Mouse (Mus musculus) heart, embryonic 15.5 days (tissue): ENCODE measurements around the gene Wasf3. TPM values are rescaled to one million over a fixed set of nuclear protein-coding genes. Genes with fewer than 3 reads are reported as not detected.
"Not testable (repeated sequence)": the region's sequence is repeated elsewhere in the genome, so short reads cannot be mapped to it uniquely, and the experiment has no call there.

Source experiments
- ATAC-seq: fragments of 200-750 bp; cut with Nextera tagmentation; replicated peaks from 2 replicates; pipeline ENCODE4 v1.8.0; 2017; ENCODE audit warnings: low read depth, moderate TSS enrichment; ENCODE audit not compliant: insufficient number of reproducible peaks, insufficient read depth, low FRiP score
- H3K27ac ChIP-seq: fragments of 300-500 bp; sonication (generic); 2 replicates; pipeline ENCODE4 v1.5.1; 2015; ENCODE audit warnings: mild to moderate bottlenecking, inconsistent platforms
- H3K27me3 ChIP-seq: fragments of 300-500 bp; sonication (generic); 2 replicates; pipeline ENCODE4 v1.6.1; 2015; ENCODE audit warnings: inconsistent platforms
- H3K36me3 ChIP-seq: fragments of 300-500 bp; sonication (generic); 2 replicates; pipeline ENCODE4 v1.6.1; 2015; ENCODE audit warnings: mild to moderate bottlenecking, inconsistent platforms
- H3K4me1 ChIP-seq: fragments of 300-500 bp; sonication (generic); replicated peaks from 2 replicates; pipeline ENCODE4 v1.6.1; 2015; ENCODE audit warnings: inconsistent platforms
- H3K4me2 ChIP-seq: fragments of 300-500 bp; sonication (generic); 2 replicates; pipeline ENCODE4 v1.6.1; 2015; ENCODE audit warnings: inconsistent platforms, mild to moderate bottlenecking, moderate library complexity
- H3K4me3 ChIP-seq: fragments of 300-500 bp; sonication (generic); 2 replicates; pipeline ENCODE4 v1.5.1; 2015; ENCODE audit warnings: mild to moderate bottlenecking, inconsistent platforms
- H3K9ac ChIP-seq: fragments of 300-500 bp; sonication (generic); 2 replicates; pipeline ENCODE4 v1.6.1; 2015; ENCODE audit warnings: mild to moderate bottlenecking, inconsistent platforms
- H3K9me3 ChIP-seq: fragments of 300-500 bp; sonication (generic); replicated peaks from 2 replicates; pipeline ENCODE4 v1.6.1; 2016; ENCODE audit warnings: inconsistent platforms
- WGBS: fragments of 180-500 bp; shearing (Covaris S2); methylation state at CpG from one replicate; pipeline ENCODE4 v1.1.7; 2015; ENCODE audit warnings: mixed read lengths; 5-methylcytosine and 5-hydroxymethylcytosine counted together
- polyA plus RNA-seq: library from polyadenylated mRNA; unstranded; fragments of >200 nt; fragmentation: Nextera tagmentation; extraction: Ambion mirVana; gene quantifications from 2 replicates; pipeline ENCODE4 v1.2.1, GENCODE M21; 2015

Gene Wasf3
- polyA plus RNA-seq, 1 experiment from 2014 or later: 0.11 TPM

DNA sequence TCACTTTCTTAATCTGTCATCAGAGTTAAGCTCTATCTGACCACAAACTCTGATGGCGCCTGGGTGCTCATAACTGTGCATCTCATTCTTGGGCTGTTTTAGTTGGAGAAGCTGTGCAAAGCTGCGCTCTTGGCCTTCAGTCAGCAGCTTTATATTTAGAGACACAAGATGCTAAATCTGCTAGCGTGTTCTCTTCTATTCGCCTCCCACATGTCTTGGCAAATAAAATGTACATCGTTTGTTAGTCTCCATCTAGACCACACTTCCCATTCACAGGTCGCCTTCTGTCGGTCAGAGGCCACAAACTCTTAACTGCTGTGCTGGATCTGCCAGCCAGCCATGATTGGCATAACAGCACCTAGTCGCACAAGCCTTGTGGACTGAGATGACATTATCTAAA is 14.0 kb upstream of the Wasf3 start:
- 85% methylated on average over 8 of the region's 8 CpGs for WGBS
- Histone ChIP-seq H3K27ac (no peak overlapping the region), H3K4me3 (no peak overlapping the region), H3K9me3 (no peaks in the 10 kb centered on the region), H3K4me2 (no peak overlapping the region), H3K4me1 (no peaks in the 10 kb centered on the region), H3K9ac (no peak overlapping the region), H3K27me3 (no peaks in the 10 kb centered on the region), H3K36me3 (no peaks in the 10 kb centered on the region)
- ATAC-seq: no peak

DNA sequence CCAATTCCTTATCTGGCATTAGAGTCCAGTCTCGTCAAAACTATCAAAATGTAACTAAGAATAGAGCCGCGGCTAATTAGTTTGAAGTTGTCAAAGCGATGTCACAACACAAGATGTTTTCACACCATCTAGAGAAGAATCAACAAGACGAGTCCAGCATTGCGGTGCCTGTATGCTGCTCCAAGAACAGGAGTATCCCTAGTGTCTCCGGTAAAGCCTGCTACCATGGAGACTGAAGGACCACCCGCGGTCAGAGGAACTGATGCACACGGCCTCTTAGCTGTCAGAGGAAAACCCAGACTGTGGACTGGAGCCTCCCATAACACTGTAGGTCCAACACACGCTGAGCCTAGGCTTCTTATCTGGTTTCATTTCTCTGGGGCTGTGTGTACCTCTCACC is 11.5 kb upstream of the Wasf3 start:
- Histone ChIP-seq H3K9ac (no peak overlapping the region), H3K4me1 (no peaks in the 10 kb centered on the region), H3K36me3 (no peaks in the 10 kb centered on the region), H3K27ac (no peak overlapping the region), H3K27me3 (no peaks in the 10 kb centered on the region), H3K9me3 (no peaks in the 10 kb centered on the region), H3K4me2 (no peak overlapping the region), H3K4me3 (no peak overlapping the region)
- no peak for ATAC-seq
- WGBS: 67% methylated on average over 11 of the region's 11 CpGs

DNA sequence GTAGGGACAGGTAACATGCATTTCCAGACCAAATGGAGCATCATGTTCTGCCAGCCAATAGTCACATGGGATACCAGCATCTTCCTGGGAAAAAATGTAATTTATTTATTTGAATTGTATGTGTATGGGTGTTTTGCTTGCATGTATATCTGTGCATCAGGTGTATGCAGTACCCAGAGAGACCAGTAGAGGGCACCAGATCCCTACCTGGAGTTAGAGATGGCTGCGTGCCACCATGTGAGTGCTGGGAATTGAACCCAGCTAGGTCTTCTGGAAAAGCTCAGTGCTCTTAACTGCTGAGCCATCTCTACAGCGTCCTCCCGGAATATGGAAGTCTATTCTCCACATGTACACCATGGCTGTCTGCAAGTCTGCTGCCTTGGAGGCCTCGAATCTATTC is 8.2 kb upstream of the Wasf3 start:
- Histone ChIP-seq H3K27me3 (no peaks in the 10 kb centered on the region), H3K9me3 (no peaks in the 10 kb centered on the region), H3K27ac (no peak overlapping the region), H3K4me2 (no peak overlapping the region), H3K9ac (no peak overlapping the region), H3K4me1 (no peaks in the 10 kb centered on the region), H3K36me3 (no peaks in the 10 kb centered on the region), H3K4me3 (no peak overlapping the region)
- no peak for ATAC-seq
- WGBS: 88% methylated on average over 4 of the region's 4 CpGs

DNA sequence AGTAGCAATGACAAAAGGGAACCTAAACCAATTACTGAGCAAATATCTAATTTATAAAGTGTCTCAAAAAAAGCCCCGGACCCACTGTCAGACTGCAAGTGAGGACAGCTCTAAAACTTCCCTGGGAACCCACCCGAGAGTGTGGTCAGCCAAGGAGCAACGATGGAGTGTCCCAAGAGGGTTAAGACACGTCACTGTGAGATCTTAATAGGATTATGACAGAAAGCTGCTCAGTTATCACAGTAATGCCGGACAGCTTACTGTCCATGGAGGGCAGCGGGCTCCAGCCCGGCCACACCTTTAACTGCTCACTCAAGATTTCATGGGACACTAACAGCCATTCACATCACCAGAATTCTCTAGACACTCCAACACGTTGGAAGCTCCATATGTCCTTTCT is 4.7 kb upstream of the Wasf3 start:
- Histone ChIP-seq H3K4me3 (no peak overlapping the region), H3K4me2 (no peak overlapping the region), H3K36me3 (no peaks in the 10 kb centered on the region), H3K27me3 (peaks cover 22% of the 10 kb centered on the region), H3K9ac (no peak overlapping the region), H3K4me1 (peaks cover 2% of the 10 kb centered on the region), H3K9me3 (no peaks in the 10 kb centered on the region), H3K27ac (no peak overlapping the region)
- no peak for ATAC-seq
- WGBS: 72% methylated on average over 8 of the region's 8 CpGs

DNA sequence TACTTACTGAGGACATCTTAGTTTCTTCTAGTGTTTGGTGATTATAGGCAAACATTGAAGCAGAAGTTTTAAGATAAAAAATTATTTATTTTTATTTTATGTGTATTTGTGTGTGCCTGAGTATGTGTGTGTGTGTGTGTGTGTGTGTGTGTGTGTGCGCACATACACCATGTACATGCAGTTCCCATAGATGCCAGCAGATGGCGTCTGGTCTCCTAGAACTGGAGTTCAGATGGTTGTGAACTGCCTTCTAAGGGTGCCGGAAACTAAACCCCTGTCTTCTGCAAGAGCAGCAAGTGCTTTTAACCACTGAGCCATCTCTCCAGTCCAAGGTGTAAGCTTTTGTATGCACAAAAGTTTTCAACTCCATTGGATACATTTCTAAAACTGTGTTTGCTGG is 2.5 kb upstream of the Wasf3 start:
- H3K4me1 ChIP-seq: peaks cover 7% of the 10 kb centered on the region
- H3K27ac ChIP-seq: no peak overlapping the region
- H3K27me3 ChIP-seq: peaks cover 36% of the 10 kb centered on the region
- H3K36me3 ChIP-seq: no peaks in the 10 kb centered on the region
- WGBS: 82% methylated on average over 3 of the region's 3 CpGs
- no peak overlapping the region for H3K4me3 ChIP-seq
- H3K9me3 ChIP-seq: no peaks in the 10 kb centered on the region; the same call in 1 of the 2 replicates
- no peak overlapping the region for H3K4me2 ChIP-seq
- ATAC-seq: no peak
- H3K9ac ChIP-seq: no peak overlapping the region

DNA sequence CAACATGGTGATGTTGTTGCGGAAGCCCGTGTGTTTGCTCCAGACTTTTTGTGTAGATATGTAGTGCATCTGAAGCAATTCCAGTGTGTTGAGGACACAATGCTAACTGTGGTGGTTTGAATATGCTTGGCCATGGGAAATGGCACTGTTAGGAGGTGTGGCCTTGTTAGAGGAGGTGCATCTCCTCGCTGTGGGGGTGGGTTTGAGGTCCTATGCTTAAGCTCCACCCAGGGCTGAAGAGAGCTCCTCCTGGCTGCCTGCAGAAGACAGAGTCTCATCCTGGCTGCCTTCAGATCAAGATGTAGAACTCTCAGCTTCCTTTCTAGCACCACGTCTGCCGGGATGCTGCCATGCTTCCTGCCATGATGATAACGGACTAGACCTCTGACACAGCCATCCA is 1.4 kb upstream of the Wasf3 start:
- no peak overlapping the region for H3K4me2 ChIP-seq
- H3K4me3 ChIP-seq: no peak overlapping the region
- peaks cover 7% of the 10 kb centered on the region for H3K4me1 ChIP-seq
- H3K9ac ChIP-seq: no peak overlapping the region
- no peaks in the 10 kb centered on the region for H3K36me3 ChIP-seq
- peaks cover 36% of the 10 kb centered on the region for H3K27me3 ChIP-seq
- no peak overlapping the region for H3K27ac ChIP-seq
- H3K9me3 ChIP-seq: no peaks in the 10 kb centered on the region; the same call in 1 of the 2 replicates
- ATAC-seq: no peak
- 76% methylated on average over 6 of the region's 6 CpGs for WGBS

DNA sequence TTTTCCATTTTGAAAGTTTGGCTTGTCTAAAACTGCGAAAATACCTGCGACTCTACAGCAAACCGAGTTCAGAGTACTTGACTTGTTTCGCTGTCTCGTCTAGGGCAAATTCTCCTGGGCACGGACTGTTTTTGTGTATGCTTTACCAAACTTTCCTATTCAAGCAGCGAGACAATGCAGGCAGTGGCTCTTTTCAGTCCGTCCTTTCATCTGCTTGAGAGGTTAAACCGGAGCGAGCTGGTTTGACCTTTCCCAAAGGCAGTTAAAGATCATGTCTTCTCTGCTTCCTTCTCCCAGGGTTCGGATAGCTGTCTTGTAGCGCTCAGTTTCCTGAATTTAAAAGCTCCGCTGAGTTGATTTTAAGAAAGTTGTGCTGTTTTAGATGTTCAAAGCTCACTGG is 1.2 kb downstream of the Wasf3 start:
- H3K4me2 ChIP-seq: no peak overlapping the region; the same call in 1 of the 2 replicates
- peaks cover 7% of the 10 kb centered on the region for H3K4me1 ChIP-seq
- peaks cover 36% of the 10 kb centered on the region for H3K27me3 ChIP-seq
- no peaks in the 10 kb centered on the region for H3K36me3 ChIP-seq
- WGBS: 29% methylated on average over 13 of the region's 13 CpGs
- H3K4me3 ChIP-seq: no peak overlapping the region
- no peak overlapping the region for H3K27ac ChIP-seq
- no peak overlapping the region for H3K9ac ChIP-seq
- no peak for ATAC-seq
- no peaks in the 10 kb centered on the region; the same call in 1 of the 2 replicates for H3K9me3 ChIP-seq

DNA sequence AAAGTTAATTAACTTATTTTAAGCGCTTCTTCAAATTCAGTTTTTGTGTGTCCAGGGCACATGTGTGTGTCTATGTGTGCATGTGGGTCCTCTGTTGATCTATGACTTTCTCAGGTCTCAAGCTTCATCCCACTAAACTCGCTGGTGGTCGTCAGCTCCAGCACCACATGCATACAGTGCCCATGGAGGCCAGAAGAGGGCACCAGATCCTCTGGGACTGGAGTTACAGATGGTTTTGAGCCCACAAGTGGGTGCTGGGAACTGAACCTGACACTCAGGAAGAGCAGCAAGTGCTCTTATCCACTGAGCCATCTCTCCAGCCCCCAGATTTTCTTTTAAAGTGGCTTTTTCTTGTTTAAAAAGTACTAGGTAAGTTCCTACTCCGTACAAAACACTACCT is 2.1 kb downstream of the Wasf3 start:
- Histone ChIP-seq H3K27me3 (peaks cover 36% of the 10 kb centered on the region), H3K27ac (no peak overlapping the region), H3K4me1 (peaks cover 7% of the 10 kb centered on the region), H3K36me3 (no peaks in the 10 kb centered on the region), H3K4me2 (no peak overlapping the region), H3K9ac (no peak overlapping the region), H3K4me3 (no peak overlapping the region), H3K9me3 (no peaks in the 10 kb centered on the region; the same call in 1 of the 2 replicates)
- 79% methylated on average over 4 of the region's 4 CpGs for WGBS
- ATAC-seq: no peak

DNA sequence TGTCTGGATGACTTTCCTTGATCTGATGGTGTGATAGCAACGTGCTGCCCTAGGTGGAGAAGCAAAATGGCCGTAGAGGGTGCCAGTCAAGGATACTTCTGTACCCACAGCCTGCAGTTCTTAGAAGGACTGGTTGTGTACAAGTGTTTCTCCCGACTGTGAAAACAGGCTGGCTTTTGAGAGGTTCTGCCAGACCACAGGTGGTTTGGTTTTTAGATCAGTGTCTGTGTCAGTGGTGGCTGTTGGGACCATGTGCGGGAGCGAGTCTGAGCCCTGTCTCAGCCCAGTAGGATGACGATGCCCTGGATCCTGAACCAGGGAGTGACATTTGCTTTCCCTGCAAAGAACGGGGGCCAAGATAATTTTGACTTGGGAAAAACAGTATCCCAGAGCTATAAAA is 9.8 kb downstream of the Wasf3 start:
- no peaks in the 10 kb centered on the region for H3K9me3 ChIP-seq
- no peaks in the 10 kb centered on the region for H3K36me3 ChIP-seq
- no peaks in the 10 kb centered on the region for H3K27me3 ChIP-seq
- H3K9ac ChIP-seq: no peak overlapping the region
- no peak overlapping the region for H3K4me2 ChIP-seq
- no peaks in the 10 kb centered on the region for H3K4me1 ChIP-seq
- no peak overlapping the region for H3K4me3 ChIP-seq
- H3K27ac ChIP-seq: no peak overlapping the region
- ATAC-seq: no peak
- 82% methylated on average over 7 of the region's 7 CpGs for WGBS

DNA sequence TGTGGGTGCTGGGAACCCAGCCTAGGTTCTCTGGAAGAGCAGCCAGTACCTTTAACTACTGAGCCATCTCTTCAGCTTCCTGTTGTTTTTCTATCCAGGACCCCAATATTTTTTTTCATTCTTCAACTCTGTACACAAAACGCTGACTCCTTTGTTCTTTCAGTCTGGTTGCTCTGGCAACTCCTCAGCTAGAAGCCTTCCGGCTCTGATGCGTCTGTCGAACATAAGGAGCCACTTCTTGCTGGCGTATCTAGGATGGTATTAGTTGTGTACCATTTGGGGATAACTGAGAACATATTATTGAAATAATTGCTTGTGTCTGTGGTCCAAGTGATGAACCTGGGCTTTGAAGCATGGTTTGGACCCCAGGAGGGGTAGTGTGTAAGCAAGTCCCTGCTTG is 12.5 kb downstream of the Wasf3 start:
- 83% methylated on average over 5 of the region's 5 CpGs for WGBS
- Histone ChIP-seq H3K9me3 (no peaks in the 10 kb centered on the region), H3K9ac (no peak overlapping the region)

DNA sequence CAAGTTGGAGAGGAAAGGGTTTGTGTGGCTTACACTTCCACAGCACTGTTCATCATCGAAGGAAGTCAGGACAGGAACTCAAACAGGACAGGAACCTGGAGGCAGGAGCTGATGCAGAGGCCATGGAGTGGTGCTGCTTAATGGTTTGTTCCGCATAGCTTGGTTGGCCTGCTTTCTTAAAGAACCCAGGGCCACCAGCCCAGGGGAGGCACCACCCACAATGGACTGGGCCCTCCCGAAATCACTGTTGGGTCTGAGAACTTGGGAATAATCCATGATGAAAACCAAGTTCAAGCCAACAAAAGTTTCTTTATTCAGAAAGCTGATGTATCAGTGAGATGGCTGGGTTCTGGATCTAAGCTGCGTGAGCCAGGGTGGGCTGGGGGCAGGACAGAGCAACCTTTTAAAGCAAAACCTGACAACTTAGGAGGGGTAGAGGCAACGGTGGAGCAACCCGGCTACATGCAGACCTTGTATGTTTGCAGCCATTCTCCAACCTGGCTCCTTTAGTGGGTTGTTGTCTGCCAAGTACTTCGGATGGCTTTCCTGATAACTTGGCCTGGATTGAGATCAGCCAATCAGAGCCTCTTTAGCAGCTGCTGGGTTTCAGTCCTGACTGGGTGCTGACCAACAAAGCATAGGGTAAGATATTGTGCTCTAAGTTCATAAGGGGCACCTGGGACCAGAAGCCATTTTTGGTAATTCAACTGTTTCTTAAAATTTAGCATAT is 13.8 kb downstream of the Wasf3 start:
- Histone ChIP-seq H3K27me3 (no peaks in the 10 kb centered on the region), H3K36me3 (no peaks in the 10 kb centered on the region), H3K4me2 (no peak overlapping the region), H3K9me3 (no peaks in the 10 kb centered on the region), H3K27ac (no peak overlapping the region), H3K9ac (no peak overlapping the region), H3K4me3 (no peak overlapping the region), H3K4me1 (no peaks in the 10 kb centered on the region)
- no peak for ATAC-seq
- WGBS: 81% methylated on average over 7 of the region's 7 CpGs

More for the DNA sequence above, 12.5 kb downstream of the Wasf3 start:
- no peak overlapping the region for H3K4me2 ChIP-seq
- ATAC-seq: no peak
- no peak overlapping the region for H3K4me3 ChIP-seq
- no peak overlapping the region for H3K27ac ChIP-seq
- no peaks in the 10 kb centered on the region for H3K4me1 ChIP-seq
- no peaks in the 10 kb centered on the region for H3K27me3 ChIP-seq
- H3K36me3 ChIP-seq: no peaks in the 10 kb centered on the region

DNA sequence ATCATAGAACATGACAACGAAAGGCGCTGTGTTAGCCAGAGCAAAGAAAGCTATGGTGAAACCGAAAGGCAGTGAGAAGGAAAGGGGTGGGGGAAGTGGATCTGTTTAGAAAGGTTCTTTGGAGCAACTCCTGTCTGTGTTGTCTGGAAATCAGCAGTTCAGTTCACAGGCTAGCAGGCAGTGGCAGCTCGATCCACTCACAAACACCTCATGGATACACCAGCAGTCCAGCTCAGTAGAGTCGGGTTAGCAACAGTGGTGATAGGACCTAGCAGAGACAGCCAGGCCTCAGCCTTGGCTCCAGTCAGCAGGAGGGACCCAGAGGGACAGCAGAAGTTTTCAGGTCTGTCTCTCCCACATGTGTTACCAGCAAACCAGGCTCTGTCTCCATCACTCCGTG is 16.2 kb downstream of the Wasf3 start:
- not testable (repeated sequence) for H3K4me3 ChIP-seq, H3K9ac ChIP-seq, H3K27me3 ChIP-seq, H3K9me3 ChIP-seq, H3K27ac ChIP-seq, H3K4me1 ChIP-seq, H3K4me2 ChIP-seq, ATAC-seq, H3K36me3 ChIP-seq
- 82% methylated on average over 6 of the region's 6 CpGs for WGBS
